Mouse (Mus musculus) adrenal gland, postnatal 36 days (tissue): ENCODE data around the gene Olfr221. TPM values are rescaled to one million over a fixed set of nuclear protein-coding genes. Genes with fewer than 3 reads are reported as not detected.

ENCODE experiments used
- DNase-seq, 2 experiments: peaks; one replicate each; pipeline ENCODE4 v3.0.0; 2021; ENCODE audit warnings: mixed read lengths in 1 of 2
- total RNA-seq, 2 experiments: library from RNA; stranded (reverse); gene quantifications; 2 replicates each; pipeline ENCODE4 v1.2.3; 2021

Gene Olfr221
- total RNA-seq, 2 experiments from 2014 or later: not detected

- peak in 1 of 2 experiments; percentile 22 for DNase-seq
Measured at GRCm38 (mm10) chr14:52003981-52004495, 38.2 kb downstream of the Olfr221 start.

- no peak for DNase-seq
Measured at GRCm38 (mm10) chr14:51997483-51997882, 44.8 kb downstream of the Olfr221 start.

- no peak for DNase-seq
Measured at GRCm38 (mm10) chr14:51996866-51997265, 45.4 kb downstream of the Olfr221 start.

GRCm38 (mm10) chr14:51996231-51996841 is 45.9 kb downstream of the Olfr221 start:
- no peak for DNase-seq

- no peak for DNase-seq
Measured at GRCm38 (mm10) chr14:51995219-51995871, 46.9 kb downstream of the Olfr221 start.

- DNase-seq: no peak
Measured at GRCm38 (mm10) chr14:51994453-51994852, 47.8 kb downstream of the Olfr221 start.

- DNase-seq: no peak
Measured at GRCm38 (mm10) chr14:51989461-51989970, 52.7 kb downstream of the Olfr221 start.

GRCm38 (mm10) chr14:51988731-51989130 is 53.5 kb downstream of the Olfr221 start:
- DNase-seq: no peak

- no peak for DNase-seq
Measured at GRCm38 (mm10) chr14:51987177-51987576, 55.1 kb downstream of the Olfr221 start.

- no peak for DNase-seq
Measured at GRCm38 (mm10) chr14:51986153-51986505, 56.1 kb downstream of the Olfr221 start.

- peak; percentile 82 to 88 for DNase-seq
Measured at GRCm38 (mm10) chr14:51985301-51986152, 56.7 kb downstream of the Olfr221 start.

- peak; percentile 83 to 91 for DNase-seq
Measured at GRCm38 (mm10) chr14:51984247-51985231, 57.7 kb downstream of the Olfr221 start, which contains the start of gene Arhgef40. TSS of gene Arhgef40 (plus strand) at chr14:51984719.

Other genes starting within 250 kb of the Olfr221 start
- not detected for gene AY358078, start 242.4 kb downstream of the Olfr221 start, total RNA-seq
- gene Ear6, start 188.8 kb downstream of the Olfr221 start, total RNA-seq: not detected
- gene Mettl17, start 157.6 kb downstream of the Olfr221 start, total RNA-seq: 10 to 100 TPM; 22.1 to 39.7 TPM
- gene Slc39a2, start 149.6 kb downstream of the Olfr221 start, total RNA-seq: under 1 TPM; 0.33 to 0.99 TPM
- gene Ndrg2, start 128.3 kb downstream of the Olfr221 start, total RNA-seq: 100 to 1,000 TPM; 233 to 255 TPM
- not detected for gene Tppp2, start 124.0 kb downstream of the Olfr221 start, total RNA-seq
- not detected for gene Rnase13, start 119.7 kb downstream of the Olfr221 start, total RNA-seq
- 10 to 100 TPM; 46.6 to 51.6 TPM for gene Arhgef40, start 57.7 kb downstream of the Olfr221 start, total RNA-seq
- gene Tmem253, start 26.8 kb downstream of the Olfr221 start, total RNA-seq: 1 to 10 TPM; 1.7 to 2.5 TPM
- 10 to 100 TPM; 51.9 to 62.1 TPM for gene Zfp219, start 21.7 kb downstream of the Olfr221 start, total RNA-seq
- gene Hnrnpc, start 61.6 kb upstream of the Olfr221 start, total RNA-seq: 100 to 1,000 TPM; 209 to 332 TPM
- under 1 TPM; 0.33 to 0.93 TPM for gene Rpgrip1, start 68.2 kb upstream of the Olfr221 start, total RNA-seq
- 10 to 100 TPM; 55.2 to 59.7 TPM for gene Supt16, start 155.0 kb upstream of the Olfr221 start, total RNA-seq
- gene Chd8, start 215.3 kb upstream of the Olfr221 start, total RNA-seq: 10 to 100 TPM; 90.1 to 92.4 TPM
- gene Tox4, start 236.7 kb upstream of the Olfr221 start, total RNA-seq: 10 to 100 TPM; 55.3 to 70.4 TPM
- 10 to 100 TPM; 38.2 to 45.1 TPM for gene Rab2b, start 237.1 kb upstream of the Olfr221 start, total RNA-seq